ENCODE assay signal across 8 mouse cellular contexts in genomic region chr4:41628202-41628927, GRCm38 (mm10). TPM values are rescaled to one million over a fixed set of nuclear protein-coding genes. Genes with fewer than 3 reads are reported as not detected.
DNase-seq lines count a peak whose midpoint lies in the region; ATAC-seq lines count a peak whose summit lies in the region.

No protein-coding gene starts in this region.

- no peaks in the 10 kb centered on the region for H3K27me3 ChIP-seq in hindbrain, embryonic 15.5 days

- peak; percentile 36 for ATAC-seq in hindbrain, embryonic 15.5 days (ENCODE audit: low FRiP score, low read depth)
- ATAC-seq in erythroblast, adult 5-6 weeks (replicated peaks; ENCODE audit: low FRiP score, poor library complexity, severe bottlenecking): no peak

- no peak overlapping the region for H3K9ac ChIP-seq in hindbrain, embryonic 15.5 days

- H3K4me1 ChIP-seq in hindbrain, embryonic 15.5 days (replicated peaks): peaks cover 47% of the 10 kb centered on the region

- peak overlapping the region; percentile 62 for H3K27ac ChIP-seq in hindbrain, embryonic 15.5 days (replicated peaks)
- peak overlapping the region; percentile 69 for H3K27ac ChIP-seq in macrophage

- intact Hi-C loops in gastrocnemius, postnatal 14 days (cut with DNase I; ENCODE audit: low total_unique reads): no loop called here

- no peak overlapping the region for H3K4me2 ChIP-seq in hindbrain, embryonic 15.5 days

- peak; percentile 58 for DNase-seq in gastrocnemius, postnatal 14 days
- DNase-seq in gastrocnemius, postnatal 10 days: no peak
- peak; percentile 51 for DNase-seq in embryo, embryonic 11.5 days (ENCODE audit: low read depth, low spot score)
- DNase-seq in yolk sac, embryonic 10.5 days (ENCODE audit: low spot score): peak; percentile 62
- no peak for DNase-seq in thymus, postnatal 36 days

- H3K36me3 ChIP-seq in hindbrain, embryonic 15.5 days: no peaks in the 10 kb centered on the region
- no peaks in the 10 kb centered on the region for H3K36me3 ChIP-seq in macrophage (ENCODE audit: inconsistent target)

- H3K79me2 ChIP-seq in macrophage (ENCODE audit: inconsistent target): no peaks in the 10 kb centered on the region

- H3K4me3 ChIP-seq in hindbrain, embryonic 15.5 days: no peak overlapping the region
- H3K4me3 ChIP-seq in macrophage (ENCODE audit: inconsistent target): no peak overlapping the region

- H3K9me3 ChIP-seq in hindbrain, embryonic 15.5 days: no peaks in the 10 kb centered on the region

- WGBS in hindbrain, embryonic 15.5 days: 7% methylated on average over 8 of the region's 8 CpGs
- 16% methylated on average over 8 of the region's 8 CpGs for WGBS in macrophage (ENCODE audit: missing documents)

RNA-seq across cellular contexts. Expression of gene Enho, which starts 11.8 kb away (rescaled TPM):
- total RNA-seq in gastrocnemius, postnatal 14 days (2021): 1 to 10 TPM; 6.7 to 9.9 TPM
- total RNA-seq in gastrocnemius, postnatal 10 days (2021): 10 to 100 TPM; 12.9 to 14.5 TPM
- 106 and 122 TPM in 2 replicates for polyA plus RNA-seq in hindbrain, embryonic 15.5 days (2015; fragmentation: Nextera tagmentation; extraction: Ambion mirVana)
- total RNA-seq in macrophage (2018; cell fraction: chromatin; rRNA removed): under 1 TPM in 4 of 26 experiments, not detected in 22; 0.63 to 0.98 (median 0.91) TPM
- total RNA-seq in macrophage (2018; cell fraction: cytosol; rRNA removed): 1 to 10 TPM in 16 of 26 experiments, under 1 TPM in 10; 0.15 to 4.4 (median 1.9) TPM
- 1 to 10 TPM in 2 of 26 experiments, under 1 TPM in 8, not detected in 16; 0.48 to 1.4 (median 0.73) TPM for total RNA-seq in macrophage (2018; cell fraction: nucleus; rRNA removed)
- 1.2 to 3.7 TPM (median 1.6 TPM) in 3 replicates for polyA plus RNA-seq in macrophage (2018)
- not detected in 2 replicates for total RNA-seq in erythroblast, adult 5-6 weeks (2015; ENCODE audit: low replicate concordance)
- not detected in 2 replicates for total RNA-seq in erythroblast, adult 5-6 weeks (2017; ENCODE audit: low replicate concordance)

RNA-seq across cellular contexts. Expression of gene Dnaic1, which starts 58.8 kb away (rescaled TPM):
- total RNA-seq in gastrocnemius, postnatal 14 days (2021): under 1 TPM; 0.47 to 0.58 TPM
- under 1 TPM; 0.56 to 0.63 TPM for total RNA-seq in gastrocnemius, postnatal 10 days (2021)
- 2.0 and 2.6 TPM in 2 replicates for polyA plus RNA-seq in hindbrain, embryonic 15.5 days (2015; fragmentation: Nextera tagmentation; extraction: Ambion mirVana)
- 1 to 10 TPM in 25 of 26 experiments, under 1 TPM in 1; 0.83 to 7.2 (median 2.9) TPM for total RNA-seq in macrophage (2018; cell fraction: chromatin; rRNA removed)
- total RNA-seq in macrophage (2018; cell fraction: cytosol; rRNA removed): 1 to 10 TPM in 7 of 26 experiments, under 1 TPM in 19; 0.41 to 1.6 (median 0.76) TPM
- total RNA-seq in macrophage (2018; cell fraction: nucleus; rRNA removed): 1 to 10 TPM in 21 of 26 experiments, under 1 TPM in 5; 0.29 to 4.6 (median 1.9) TPM
- 0.25 to 1.1 TPM (median 0.45 TPM) in 3 replicates for polyA plus RNA-seq in macrophage (2018)
- not detected in 2 replicates for total RNA-seq in erythroblast, adult 5-6 weeks (2015; ENCODE audit: low replicate concordance)
- not detected in 2 replicates for total RNA-seq in erythroblast, adult 5-6 weeks (2017; ENCODE audit: low replicate concordance)

RNA-seq across cellular contexts. Expression of gene Fam219a, which starts 59.0 kb away (rescaled TPM):
- total RNA-seq in gastrocnemius, postnatal 14 days (2021): 10 to 100 TPM; 16.2 to 17.1 TPM
- total RNA-seq in gastrocnemius, postnatal 10 days (2021): 10 to 100 TPM; 19.2 to 20.4 TPM
- 17.6 and 19.0 TPM in 2 replicates for polyA plus RNA-seq in hindbrain, embryonic 15.5 days (2015; fragmentation: Nextera tagmentation; extraction: Ambion mirVana)
- 100 to 1,000 TPM; 115 to 427 (median 291) TPM for total RNA-seq in macrophage (2018; cell fraction: chromatin; rRNA removed)
- 100 to 1,000 TPM in 10 of 26 experiments, 10 to 100 TPM in 16; 72.2 to 125 (median 97.3) TPM for total RNA-seq in macrophage (2018; cell fraction: cytosol; rRNA removed)
- 100 to 1,000 TPM; 162 to 410 (median 278) TPM for total RNA-seq in macrophage (2018; cell fraction: nucleus; rRNA removed)
- 53.0 to 79.9 TPM (median 67.6 TPM) in 3 replicates for polyA plus RNA-seq in macrophage (2018)
- total RNA-seq in erythroblast, adult 5-6 weeks (2015; ENCODE audit: low replicate concordance): 1.5 TPM in 2 replicates
- total RNA-seq in erythroblast, adult 5-6 weeks (2017; ENCODE audit: low replicate concordance): 0.26 and 1.3 TPM in 2 replicates

Comparison
In these comparisons a context has a peak if more than half of its experiments do, and no peak if none do; other contexts are left out.
1. DNase-seq: peak in gastrocnemius, postnatal 14 days (single experiment), embryo, embryonic 11.5 days (single experiment) and yolk sac, embryonic 10.5 days (single experiment); none in gastrocnemius, postnatal 10 days (single experiment) and thymus, postnatal 36 days (0 of 2).
2. RNA of gene Enho, which starts 11.8 kb away (total RNA-seq): 12.9 to 14.5 TPM in gastrocnemius, postnatal 10 days and 6.7 to 9.9 TPM in gastrocnemius, postnatal 14 days; not detected in erythroblast, adult 5-6 weeks; every median in the first group is over 4 times any median in the second.
3. RNA of gene Fam219a, which starts 59.0 kb away (total RNA-seq): 19.2 to 20.4 TPM in gastrocnemius, postnatal 10 days and 16.2 to 17.1 TPM in gastrocnemius, postnatal 14 days; 0.26 to 1.5 TPM in erythroblast, adult 5-6 weeks; every median in the first group is over 4 times any median in the second.